Mouse (Mus musculus): Measurements from ENCODE around the gene Syn3. TPM values are rescaled to one million over a fixed set of nuclear protein-coding genes. Genes with fewer than 3 reads are reported as not detected.
A peak's percentile ranks its signal among the peaks of the same experiment; 100 is the strongest.

Gene Syn3
- polyA plus RNA-seq, 1 experiment: 0.15 TPM

GRCm38 (mm10) chr10:86300293-86301116 is 198.2 kb downstream of the Syn3 start, which contains the start of gene Timp3:
Timp3 (plus strand) TSS chr10:86300372.
- peaks cover 39% of the 10 kb centered on the region for H3K27me3 ChIP-seq (replicated peaks)
- no peaks in the 10 kb centered on the region for H3K9me3 ChIP-seq
- peaks cover 4% of the 10 kb centered on the region for H3K36me3 ChIP-seq (replicated peaks; ENCODE audit: low read length)
- TF ChIP-seq GATA1 (IDR thresholded peaks at IDR 0.05; ENCODE audit: borderline replicate concordance, low read length): no peak
- no peak for TF ChIP-seq FLI1 (IDR thresholded peaks at IDR 0.05; ENCODE audit: low read length)
- peaks cover 82% of the 10 kb centered on the region for H3K4me1 ChIP-seq
- H3K4me3 ChIP-seq (replicated peaks): peak within 1 kb of the TSS; percentile 95

DNA sequence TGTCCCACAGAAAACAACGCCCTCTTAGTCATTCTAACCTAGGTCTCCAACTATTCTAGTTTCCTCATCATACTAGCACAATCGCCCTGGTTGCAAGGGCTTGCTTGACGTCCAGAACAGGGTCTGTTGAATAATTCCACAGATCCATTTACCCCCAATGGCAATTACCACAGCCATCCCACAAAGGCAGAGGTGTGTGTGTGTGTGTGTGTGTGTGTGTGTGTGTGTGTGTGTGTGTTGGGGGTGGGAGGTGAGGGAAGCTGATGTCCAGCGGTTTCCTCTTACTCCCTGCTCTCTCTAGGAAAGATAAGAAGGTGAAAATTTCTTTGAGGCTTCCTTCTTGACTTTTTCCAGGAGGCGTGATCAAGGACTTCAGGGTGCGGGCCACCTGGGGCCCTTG is 198.9 kb downstream of the Syn3 start:
- H3K9me3 ChIP-seq: no peaks in the 10 kb centered on the region
- peaks cover 89% of the 10 kb centered on the region for H3K4me1 ChIP-seq
- peak overlapping the region; percentile 95 for H3K4me3 ChIP-seq (replicated peaks)
- peaks cover 41% of the 10 kb centered on the region for H3K27me3 ChIP-seq (replicated peaks)
- H3K36me3 ChIP-seq (replicated peaks; ENCODE audit: low read length): peaks cover 4% of the 10 kb centered on the region
- TF ChIP-seq GATA1 (IDR thresholded peaks at IDR 0.05; ENCODE audit: borderline replicate concordance, low read length) (no peak), FLI1 (IDR thresholded peaks at IDR 0.05; ENCODE audit: low read length) (no peak)

DNA sequence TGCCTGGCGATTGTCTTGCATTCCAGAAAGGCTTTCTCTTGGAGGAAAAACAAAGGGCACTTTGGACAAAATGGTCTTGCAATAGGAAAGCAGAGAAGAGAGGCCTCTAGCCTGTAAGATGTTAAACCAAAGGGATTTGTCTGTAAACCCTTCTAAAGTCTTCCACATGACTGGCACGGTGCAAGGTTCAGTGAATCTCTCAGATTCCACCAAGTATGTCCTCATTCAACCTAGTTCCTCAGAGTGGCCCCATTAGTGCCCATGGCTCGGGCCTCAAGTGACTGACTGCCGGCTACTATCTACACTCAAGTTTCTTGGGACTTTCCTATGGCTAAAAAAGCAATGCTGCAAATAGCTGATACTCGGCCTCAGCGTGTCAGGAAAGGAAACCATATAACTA is 200.4 kb downstream of the Syn3 start:
- TF ChIP-seq FLI1 (IDR thresholded peaks at IDR 0.05; ENCODE audit: low read length) (no peak), GATA1 (IDR thresholded peaks at IDR 0.05; ENCODE audit: borderline replicate concordance, low read length) (no peak)
- peaks cover 44% of the 10 kb centered on the region for H3K27me3 ChIP-seq (replicated peaks)
- no peak overlapping the region for H3K4me3 ChIP-seq (replicated peaks)
- no peaks in the 10 kb centered on the region for H3K9me3 ChIP-seq
- H3K4me1 ChIP-seq: peaks cover 84% of the 10 kb centered on the region
- H3K36me3 ChIP-seq (replicated peaks; ENCODE audit: low read length): no peaks in the 10 kb centered on the region

DNA sequence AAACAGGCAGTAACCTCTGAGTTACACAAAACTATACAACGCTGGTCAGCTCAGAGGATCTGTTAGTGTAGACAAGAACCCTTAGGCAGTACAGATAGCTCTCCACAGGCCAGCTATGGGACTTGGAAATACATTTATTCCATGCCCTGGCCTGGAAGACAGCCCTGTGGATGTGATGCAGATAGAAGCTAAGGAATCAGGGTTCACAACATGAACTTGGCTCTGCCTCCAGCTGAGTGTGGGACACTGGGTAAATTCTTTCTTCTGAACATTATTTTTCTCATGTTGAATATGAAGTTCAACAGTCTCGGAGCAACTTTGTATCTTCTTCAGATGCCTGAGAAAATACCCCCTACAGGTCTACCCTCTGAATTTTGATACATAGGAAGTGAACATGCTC is 201.4 kb downstream of the Syn3 start:
- no peak overlapping the region for H3K4me3 ChIP-seq (replicated peaks)
- no peaks in the 10 kb centered on the region for H3K36me3 ChIP-seq (replicated peaks; ENCODE audit: low read length)
- TF ChIP-seq FLI1 (IDR thresholded peaks at IDR 0.05; ENCODE audit: low read length) (no peak), GATA1 (IDR thresholded peaks at IDR 0.05; ENCODE audit: borderline replicate concordance, low read length) (no peak)
- peaks cover 43% of the 10 kb centered on the region for H3K27me3 ChIP-seq (replicated peaks)
- peaks cover 74% of the 10 kb centered on the region for H3K4me1 ChIP-seq
- no peaks in the 10 kb centered on the region for H3K9me3 ChIP-seq

DNA sequence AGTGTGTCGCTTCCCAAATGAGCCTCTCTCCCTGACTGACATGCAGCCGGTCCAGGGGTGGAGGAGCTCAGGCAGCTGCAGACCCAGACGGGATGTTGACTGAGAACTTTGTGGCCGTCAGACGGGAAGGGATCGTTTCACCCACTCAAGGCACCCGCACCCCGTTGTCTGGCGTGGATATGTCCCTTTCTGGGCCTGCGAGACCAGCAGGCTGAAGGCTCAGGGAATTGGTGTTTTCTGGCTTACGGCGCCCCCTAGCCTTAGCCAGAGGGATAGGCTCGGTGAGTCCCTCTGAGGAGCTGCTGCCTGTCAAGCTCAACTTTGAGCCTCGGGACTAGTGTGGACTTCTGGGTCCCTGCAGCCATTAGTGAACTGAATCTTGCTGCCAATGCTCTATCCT is 202.6 kb downstream of the Syn3 start:
- TF ChIP-seq FLI1 (IDR thresholded peaks at IDR 0.05; ENCODE audit: low read length) (no peak), GATA1 (IDR thresholded peaks at IDR 0.05; ENCODE audit: borderline replicate concordance, low read length) (no peak)
- Histone ChIP-seq H3K36me3 (replicated peaks; ENCODE audit: low read length) (no peaks in the 10 kb centered on the region), H3K4me1 (peaks cover 62% of the 10 kb centered on the region), H3K27me3 (replicated peaks) (peaks cover 32% of the 10 kb centered on the region), H3K4me3 (replicated peaks) (peak overlapping the region; percentile 91), H3K9me3 (no peaks in the 10 kb centered on the region)

GRCm38 (mm10) chr10:86295454-86296098 is 203.1 kb downstream of the Syn3 start:
- H3K27me3 ChIP-seq (replicated peaks): peaks cover 26% of the 10 kb centered on the region
- H3K4me3 ChIP-seq (replicated peaks): peak overlapping the region; percentile 91
- H3K36me3 ChIP-seq (replicated peaks; ENCODE audit: low read length): no peaks in the 10 kb centered on the region
- H3K4me1 ChIP-seq: peaks cover 57% of the 10 kb centered on the region
- peaks cover 3% of the 10 kb centered on the region; the same call in 1 of the 2 replicates for H3K9me3 ChIP-seq
- TF ChIP-seq FLI1 (IDR thresholded peaks at IDR 0.05; ENCODE audit: low read length): no peak
- TF ChIP-seq GATA1 (IDR thresholded peaks at IDR 0.05; ENCODE audit: borderline replicate concordance, low read length): no peak

DNA sequence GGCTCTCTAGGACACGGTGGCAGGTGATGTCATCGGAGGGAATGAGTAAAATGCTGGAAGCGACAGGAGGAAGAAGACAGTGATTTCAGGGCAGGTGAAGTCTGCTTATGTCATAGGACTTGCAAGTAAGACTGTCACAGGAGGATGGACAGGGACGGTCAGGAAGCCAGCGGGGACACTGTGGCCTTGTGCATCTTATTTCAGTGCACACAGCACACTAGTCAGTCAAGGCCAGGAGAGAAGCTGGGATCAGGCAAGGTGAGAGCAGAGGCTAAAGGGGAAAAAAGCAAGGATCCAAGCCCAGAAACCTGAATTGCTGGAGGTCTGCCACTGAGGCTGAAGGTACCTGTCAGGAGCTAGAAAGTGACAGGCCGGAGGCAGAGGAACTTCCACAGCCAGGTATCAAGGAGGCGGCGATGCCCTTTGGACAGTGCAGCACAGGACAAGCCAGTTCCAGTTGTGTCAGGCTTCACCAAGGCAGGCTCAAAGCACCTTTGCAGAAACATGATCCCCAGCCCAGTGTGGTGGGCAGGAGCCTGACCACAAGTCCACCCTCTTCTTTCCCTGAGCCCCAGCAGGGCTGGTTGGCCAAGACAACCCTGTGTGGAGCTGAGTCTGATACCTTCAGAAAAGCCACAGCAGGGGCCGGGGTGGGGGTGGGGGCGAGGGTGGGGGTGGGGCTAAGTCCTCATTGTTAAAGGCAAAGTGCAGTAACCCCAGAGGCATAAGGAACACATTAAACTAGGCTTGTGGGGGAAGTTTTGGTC is 203.9 kb downstream of the Syn3 start:
- Histone ChIP-seq H3K9me3 (peaks cover 6% of the 10 kb centered on the region; the same call in 1 of the 2 replicates), H3K36me3 (replicated peaks; ENCODE audit: low read length) (no peaks in the 10 kb centered on the region), H3K27me3 (replicated peaks) (peaks cover 20% of the 10 kb centered on the region), H3K4me1 (peaks cover 49% of the 10 kb centered on the region), H3K4me3 (replicated peaks) (peak overlapping the region; percentile 71)
- no peak for TF ChIP-seq FLI1 (IDR thresholded peaks at IDR 0.05; ENCODE audit: low read length)
- no peak for TF ChIP-seq GATA1 (IDR thresholded peaks at IDR 0.05; ENCODE audit: borderline replicate concordance, low read length)

DNA sequence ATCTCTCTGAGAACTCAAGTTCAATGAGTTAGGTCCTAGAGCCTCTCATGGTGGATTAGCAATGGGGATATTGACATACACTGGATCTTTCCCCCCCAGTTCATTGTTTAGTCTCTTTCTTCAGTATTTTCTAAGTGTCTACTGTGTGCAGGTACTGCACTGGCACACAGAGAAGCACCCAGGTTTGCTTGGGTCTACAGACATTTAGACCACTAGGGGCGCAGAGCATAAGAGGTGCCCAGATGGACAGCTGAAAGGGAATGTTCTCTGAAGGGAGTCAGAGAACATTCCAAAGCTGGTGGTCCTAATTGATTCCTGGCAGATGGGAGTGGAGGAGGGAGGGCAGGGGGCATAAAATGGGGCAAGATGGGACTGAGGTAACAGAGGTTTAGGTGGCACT is 204.8 kb downstream of the Syn3 start:
- H3K9me3 ChIP-seq: peaks cover 12% of the 10 kb centered on the region
- peaks cover 3% of the 10 kb centered on the region for H3K36me3 ChIP-seq (replicated peaks; ENCODE audit: low read length)
- H3K27me3 ChIP-seq (replicated peaks): peaks cover 14% of the 10 kb centered on the region
- peak overlapping the region; percentile 42 for H3K4me3 ChIP-seq (replicated peaks)
- no peak for TF ChIP-seq FLI1 (IDR thresholded peaks at IDR 0.05; ENCODE audit: low read length)
- no peak for TF ChIP-seq GATA1 (IDR thresholded peaks at IDR 0.05; ENCODE audit: borderline replicate concordance, low read length)
- peaks cover 41% of the 10 kb centered on the region for H3K4me1 ChIP-seq

GRCm38 (mm10) chr10:86290109-86290771 is 208.5 kb downstream of the Syn3 start:
- no peak for TF ChIP-seq FLI1 (IDR thresholded peaks at IDR 0.05; ENCODE audit: low read length)
- no peak for TF ChIP-seq GATA1 (IDR thresholded peaks at IDR 0.05; ENCODE audit: borderline replicate concordance, low read length)
- H3K4me3 ChIP-seq (replicated peaks): no peak overlapping the region
- H3K4me1 ChIP-seq: peaks cover 12% of the 10 kb centered on the region
- H3K36me3 ChIP-seq (replicated peaks; ENCODE audit: low read length): peaks cover 8% of the 10 kb centered on the region
- H3K27me3 ChIP-seq (replicated peaks): peaks cover 7% of the 10 kb centered on the region
- peaks cover 20% of the 10 kb centered on the region for H3K9me3 ChIP-seq
